ENCODE assay signal across 9 mouse cellular contexts in the genomic region with DNA sequence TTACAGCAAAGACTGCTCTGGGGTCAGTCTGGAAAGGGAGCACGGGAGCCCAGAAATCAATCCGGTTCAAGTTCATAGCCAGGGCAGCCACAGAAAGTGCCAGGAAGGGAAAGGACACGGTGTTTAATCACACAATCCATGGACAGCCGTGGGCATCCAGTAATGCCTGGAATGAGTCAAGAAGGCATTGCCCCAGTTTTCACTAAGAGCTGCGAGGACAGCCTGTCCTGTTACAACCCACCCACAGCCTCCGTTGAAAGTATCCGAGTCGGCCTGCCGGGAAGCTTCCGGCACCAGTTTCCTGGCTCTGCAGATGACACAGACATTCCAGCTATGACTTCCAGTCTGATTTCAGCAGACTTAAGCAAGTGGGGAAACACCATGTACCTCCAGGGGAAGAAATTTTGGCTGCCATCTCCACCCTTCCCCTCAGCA. TPM values are rescaled to one million over a fixed set of nuclear protein-coding genes. Genes with fewer than 3 reads are reported as not detected.
DNase-seq lines count a peak whose midpoint lies in the region; ATAC-seq and TF ChIP-seq lines count a peak whose summit lies in the region.
"Had no signal": no experiment of that assay in that cellular context is flagged by ENCODE, and none has a peak within 500 bp of the region (broad histone marks: within the 10 kb centered on the region; RNA-seq: fewer than 3 reads in every experiment).

No protein-coding gene starts in this region.

- WGBS in hindbrain, postnatal 0 days = 32% methylated on average over 10 of the region's 10 CpGs
- WGBS in lung, adult 2 months = 20% methylated on average over 10 of the region's 10 CpGs

- no peak for TF ChIP-seq POLR2A in lung, adult 2 months (IDR thresholded peaks at IDR 0.05; ENCODE audit: borderline replicate concordance, extremely low read depth, low read depth, low read length)

- H3K4me3 ChIP-seq in hindbrain, postnatal 0 days (ENCODE audit: low read length) = no peak overlapping the region
- peak overlapping the region; percentile 2 for H3K4me3 ChIP-seq in lung, adult 2 months (replicated peaks; ENCODE audit: extremely low read depth, low read depth, low read length)

- ATAC-seq in activated CD4-positive, CD25-positive, alpha-beta regulatory T cell, adult 4 months = peak; percentile 23
- no peak for ATAC-seq in hindbrain, postnatal 0 days
- ATAC-seq in megakaryocyte progenitor cell, adult 5-6 weeks (replicated peaks; ENCODE audit: poor library complexity) = no peak

- intact Hi-C loops in gastrocnemius, postnatal 14 days (cut with DNase I; ENCODE audit: low total_unique reads) = no loop called here

- H3K9me3 ChIP-seq in hindbrain, postnatal 0 days (ENCODE audit: low read length) = no peaks in the 10 kb centered on the region

- peak overlapping the region; percentile 89; the same call in 1 of the 2 replicates for H3K4me2 ChIP-seq in hindbrain, postnatal 0 days (ENCODE audit: low read depth, low read length)

- no peak for TF ChIP-seq CTCF in hindbrain, postnatal 0 days (IDR thresholded peaks at IDR 0.05; ENCODE audit: low read depth)
- no peak for TF ChIP-seq CTCF in lung, adult 2 months (IDR thresholded peaks at IDR 0.05; ENCODE audit: insufficient read depth, low read length)

- no peaks in the 10 kb centered on the region; the same call in 1 of the 2 replicates for H3K4me1 ChIP-seq in hindbrain, postnatal 0 days (ENCODE audit: insufficient read depth, low read length)
- H3K4me1 ChIP-seq in lung, adult 2 months (ENCODE audit: control insufficient read depth, insufficient read depth, low read length) = peaks cover 12% of the 10 kb centered on the region

- no peak overlapping the region for H3K9ac ChIP-seq in hindbrain, postnatal 0 days (replicated peaks; ENCODE audit: low read length)

- H3K36me3 ChIP-seq in hindbrain, postnatal 0 days (ENCODE audit: insufficient read depth, low read length) = no peaks in the 10 kb centered on the region

- peaks cover 27% of the 10 kb centered on the region for H3K27me3 ChIP-seq in hindbrain, postnatal 0 days (ENCODE audit: insufficient read depth, low read length)

- peak overlapping the region; percentile 62; the same call in 1 of the 2 replicates for H3K27ac ChIP-seq in hindbrain, postnatal 0 days

- DNase-seq in cerebellum, postnatal 10 days = peak; percentile 27 to 34
- no peak for DNase-seq in cerebellum, postnatal 25 days
- DNase-seq in gastrocnemius, postnatal 14 days = peak; percentile 60
- no peak for DNase-seq in hindbrain, postnatal 0 days (ENCODE audit: low spot score)
- no peak for DNase-seq in lung, adult 2 months
- no peak for DNase-seq in spleen, adult 12 weeks (ENCODE audit: low spot score)

RNA-seq across cellular contexts. Expression of gene Mt2, which starts 1.1 kb away (rescaled TPM):
- not detected for polyA plus RNA-seq in activated CD4-positive, CD25-positive, alpha-beta regulatory T cell, adult 4 months (2017; shearing (Covaris generic))
- 100 to 1,000 TPM in 1 of 2 experiments, 10 to 100 TPM in 1; 20.2 to 206 TPM for total RNA-seq in gastrocnemius, postnatal 14 days (2021)
- 109 and 110 TPM in 2 replicates for total RNA-seq in hindbrain, postnatal 0 days (2014; rRNA removed)
- 202 and 239 TPM in 2 replicates for polyA plus RNA-seq in hindbrain, postnatal 0 days (2015; fragmentation: Nextera tagmentation; extraction: Ambion mirVana)
- polyA plus RNA-seq in lung, adult 2 months (2012; rRNA removed) = 32.2 and 56.0 TPM in 2 replicates
- total RNA-seq in megakaryocyte progenitor cell, adult 5-6 weeks (2015) = 24.5 and 53.6 TPM in 2 replicates
- 35.6 and 47.5 TPM in 2 replicates for total RNA-seq in megakaryocyte progenitor cell, adult 5-6 weeks (2017)

RNA-seq across cellular contexts. Expression of gene Mt1, which starts 7.5 kb away (rescaled TPM):
- polyA plus RNA-seq in activated CD4-positive, CD25-positive, alpha-beta regulatory T cell, adult 4 months (2017; shearing (Covaris generic)) = 1 to 10 TPM; 3.0 to 4.2 TPM
- 100 to 1,000 TPM in 1 of 2 experiments, 10 to 100 TPM in 1; 18.6 to 129 TPM for total RNA-seq in gastrocnemius, postnatal 14 days (2021)
- 648 and 1,037 TPM in 2 replicates for total RNA-seq in hindbrain, postnatal 0 days (2014; rRNA removed)
- polyA plus RNA-seq in hindbrain, postnatal 0 days (2015; fragmentation: Nextera tagmentation; extraction: Ambion mirVana) = 742 and 847 TPM in 2 replicates
- 417 and 493 TPM in 2 replicates for polyA plus RNA-seq in lung, adult 2 months (2012; rRNA removed)
- 232 and 285 TPM in 2 replicates for total RNA-seq in megakaryocyte progenitor cell, adult 5-6 weeks (2015)
- 321 and 389 TPM in 2 replicates for total RNA-seq in megakaryocyte progenitor cell, adult 5-6 weeks (2017)

RNA-seq across cellular contexts. Expression of gene Mt3, which starts 18.9 kb away (rescaled TPM):
- polyA plus RNA-seq in activated CD4-positive, CD25-positive, alpha-beta regulatory T cell, adult 4 months (2017; shearing (Covaris generic)) = not detected
- total RNA-seq in gastrocnemius, postnatal 14 days (2021) = 10 to 100 TPM in 1 of 2 experiments, 1 to 10 TPM in 1; 5.8 to 11.2 TPM
- 631 and 889 TPM in 2 replicates for total RNA-seq in hindbrain, postnatal 0 days (2014; rRNA removed)
- 445 and 458 TPM in 2 replicates for polyA plus RNA-seq in hindbrain, postnatal 0 days (2015; fragmentation: Nextera tagmentation; extraction: Ambion mirVana)
- 1.4 and 1.6 TPM in 2 replicates for polyA plus RNA-seq in lung, adult 2 months (2012; rRNA removed)
- total RNA-seq in megakaryocyte progenitor cell, adult 5-6 weeks (2015) = not detected in 2 replicates
- not detected in 2 replicates for total RNA-seq in megakaryocyte progenitor cell, adult 5-6 weeks (2017)

RNA-seq across cellular contexts. Expression of gene Mt4, which starts 34.3 kb away (rescaled TPM):
- not detected for polyA plus RNA-seq in activated CD4-positive, CD25-positive, alpha-beta regulatory T cell, adult 4 months (2017; shearing (Covaris generic))
- total RNA-seq in gastrocnemius, postnatal 14 days (2021) = not detected
- not detected in 2 replicates for total RNA-seq in hindbrain, postnatal 0 days (2014; rRNA removed)
- polyA plus RNA-seq in hindbrain, postnatal 0 days (2015; fragmentation: Nextera tagmentation; extraction: Ambion mirVana) = not detected in 2 replicates
- polyA plus RNA-seq in lung, adult 2 months (2012; rRNA removed) = 935 TPM in 1 of 2 replicates, not detected in the other
- total RNA-seq in megakaryocyte progenitor cell, adult 5-6 weeks (2015) = not detected in 2 replicates
- total RNA-seq in megakaryocyte progenitor cell, adult 5-6 weeks (2017) = not detected in 2 replicates
- polyA plus RNA-seq: gonadal fat pad, adult 2 months had no signal

RNA-seq across cellular contexts. Expression of gene Nup93, which starts 43.0 kb away (rescaled TPM):
- 10 to 100 TPM; 30.7 to 33.1 TPM for polyA plus RNA-seq in activated CD4-positive, CD25-positive, alpha-beta regulatory T cell, adult 4 months (2017; shearing (Covaris generic))
- 10 to 100 TPM in 1 of 2 experiments, 1 to 10 TPM in 1; 10.0 to 13.2 TPM for total RNA-seq in gastrocnemius, postnatal 14 days (2021)
- total RNA-seq in hindbrain, postnatal 0 days (2014; rRNA removed) = 33.1 and 43.3 TPM in 2 replicates
- 42.3 and 44.8 TPM in 2 replicates for polyA plus RNA-seq in hindbrain, postnatal 0 days (2015; fragmentation: Nextera tagmentation; extraction: Ambion mirVana)
- polyA plus RNA-seq in lung, adult 2 months (2012; rRNA removed) = 10.7 and 15.9 TPM in 2 replicates
- total RNA-seq in megakaryocyte progenitor cell, adult 5-6 weeks (2015) = 26.7 and 32.4 TPM in 2 replicates
- total RNA-seq in megakaryocyte progenitor cell, adult 5-6 weeks (2017) = 36.3 and 46.1 TPM in 2 replicates

Comparison
In these comparisons a context has a peak if more than half of its experiments do, and no peak if none do; other contexts are left out.
1. DNase-seq: peak in cerebellum, postnatal 10 days (2 of 2) and gastrocnemius, postnatal 14 days (single experiment); none in cerebellum, postnatal 25 days (0 of 2), hindbrain, postnatal 0 days (single experiment), lung, adult 2 months (single experiment) and spleen, adult 12 weeks (single experiment).
2. RNA of gene Mt3, which starts 18.9 kb away (total RNA-seq): 631 to 889 TPM in hindbrain, postnatal 0 days; 5.8 to 11.2 TPM in gastrocnemius, postnatal 14 days and not detected in megakaryocyte progenitor cell, adult 5-6 weeks; every median in the first group is over 10 times any median in the second.